Mouse (Mus musculus) urinary bladder, adult 2 months (tissue): ENCODE results near the gene Ddx5. TPM values are rescaled to one million over a fixed set of nuclear protein-coding genes. Genes with fewer than 3 reads are reported as not detected.
"Not testable (repeated sequence)": the region's sequence is repeated elsewhere in the genome, so short reads cannot be mapped to it uniquely, and the experiment has no call there.

Experiments used
- DNase-seq: peaks from one replicate; pipeline ENCODE4 v3.0.0; 2022; ENCODE audit warnings: low spot score
- polyA plus RNA-seq: library from polyadenylated mRNA; depleted of rRNA; stranded (reverse); fragments of >200 nt; gene quantifications from 2 replicates; pipeline ENCODE4 v1.2.3, GENCODE M21; 2012

Ddx5 gene
- polyA plus RNA-seq, 1 experiment: 672 TPM

GRCm38 (mm10) chr11:106789649-106790048 is 664 bp upstream of the Ddx5 start:
- no peak for DNase-seq

DNA sequence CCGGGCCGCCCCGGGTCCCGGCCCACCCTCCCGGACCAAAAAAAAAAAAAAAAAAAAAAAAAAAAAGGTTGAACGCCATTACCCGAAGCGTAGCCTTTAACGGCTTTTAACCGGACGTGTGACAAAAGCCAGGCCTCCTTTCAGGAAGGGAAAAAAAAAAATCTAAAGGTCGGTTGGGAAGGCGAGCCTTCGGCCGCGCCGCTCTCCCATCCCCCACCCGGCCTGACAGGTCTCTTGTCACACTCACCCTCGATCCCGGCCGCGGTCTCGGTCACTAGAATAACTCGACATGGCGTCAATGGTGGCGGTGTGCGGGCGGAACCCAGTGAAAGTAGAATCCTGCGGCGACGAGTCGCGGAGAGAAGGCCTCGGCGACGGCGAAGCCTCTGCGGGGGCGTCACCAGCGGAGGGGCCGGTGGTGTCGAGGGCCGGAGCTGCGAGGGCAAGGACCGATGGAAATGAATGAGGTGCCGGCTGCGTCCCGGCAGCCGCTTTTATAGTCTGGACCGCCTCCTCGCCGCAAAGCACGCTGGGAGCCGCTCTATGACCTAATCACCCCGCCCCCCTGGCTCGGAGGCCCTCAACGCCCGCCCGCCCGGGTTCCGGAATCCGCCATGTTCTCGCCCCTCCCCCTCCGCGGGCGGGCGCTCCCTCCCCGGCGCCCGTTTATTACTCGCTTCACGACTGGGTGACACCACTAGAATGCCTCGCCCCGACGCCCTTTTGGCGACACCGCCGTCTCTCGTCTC is 785 bp downstream of the Ddx5 start:
- peak; percentile 100 for DNase-seq

DNA sequence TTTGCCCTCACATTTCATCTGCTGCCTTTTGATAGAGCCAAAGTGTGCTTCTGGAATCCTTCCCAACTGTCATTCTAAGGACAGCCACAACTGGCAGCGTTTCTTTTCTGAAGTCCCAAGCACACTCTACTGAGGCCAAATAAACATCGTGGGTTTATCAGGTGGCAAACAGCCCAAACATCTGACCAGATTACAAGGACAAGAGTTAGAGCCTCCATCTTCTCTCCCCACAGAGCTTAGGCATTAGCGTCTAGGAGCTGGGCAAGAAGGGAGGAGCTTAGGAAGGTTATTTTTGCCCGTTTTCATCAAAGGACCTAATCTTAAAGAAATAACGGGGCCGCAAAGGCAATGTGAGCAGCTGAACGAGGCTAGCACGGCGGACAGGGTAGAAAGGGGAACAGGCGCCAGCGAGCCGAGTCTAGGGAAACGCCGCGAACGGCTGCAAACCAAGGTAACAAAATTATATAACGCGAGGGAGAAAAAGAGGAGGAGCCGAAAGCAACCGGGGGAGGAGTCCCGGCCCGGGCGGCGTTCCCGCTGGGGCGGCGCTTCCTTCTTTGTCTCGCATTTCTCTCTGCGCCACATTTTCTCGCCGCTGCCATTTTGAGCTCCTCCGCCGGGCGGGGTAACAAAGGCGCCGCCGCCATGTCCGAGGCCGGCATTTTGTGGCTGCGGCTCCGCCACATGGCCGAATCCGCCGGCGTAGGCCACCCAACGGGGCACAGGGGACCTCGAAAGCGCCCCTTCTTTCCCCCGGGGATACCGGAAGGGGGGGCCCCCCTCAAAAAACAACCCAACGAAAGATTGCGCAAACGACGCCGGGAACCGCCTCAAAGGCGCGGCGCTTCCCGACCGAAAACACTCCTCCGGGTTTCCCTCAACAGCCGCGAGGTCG is 1.6 kb downstream of the Ddx5 start:
- DNase-seq: peak; percentile 83

- no peak for DNase-seq
Observed at GRCm38 (mm10) chr11:106785043-106785442, 3.9 kb downstream of the Ddx5 start.

- no peak for DNase-seq
Observed at GRCm38 (mm10) chr11:106784476-106784875, 4.5 kb downstream of the Ddx5 start.

DNA sequence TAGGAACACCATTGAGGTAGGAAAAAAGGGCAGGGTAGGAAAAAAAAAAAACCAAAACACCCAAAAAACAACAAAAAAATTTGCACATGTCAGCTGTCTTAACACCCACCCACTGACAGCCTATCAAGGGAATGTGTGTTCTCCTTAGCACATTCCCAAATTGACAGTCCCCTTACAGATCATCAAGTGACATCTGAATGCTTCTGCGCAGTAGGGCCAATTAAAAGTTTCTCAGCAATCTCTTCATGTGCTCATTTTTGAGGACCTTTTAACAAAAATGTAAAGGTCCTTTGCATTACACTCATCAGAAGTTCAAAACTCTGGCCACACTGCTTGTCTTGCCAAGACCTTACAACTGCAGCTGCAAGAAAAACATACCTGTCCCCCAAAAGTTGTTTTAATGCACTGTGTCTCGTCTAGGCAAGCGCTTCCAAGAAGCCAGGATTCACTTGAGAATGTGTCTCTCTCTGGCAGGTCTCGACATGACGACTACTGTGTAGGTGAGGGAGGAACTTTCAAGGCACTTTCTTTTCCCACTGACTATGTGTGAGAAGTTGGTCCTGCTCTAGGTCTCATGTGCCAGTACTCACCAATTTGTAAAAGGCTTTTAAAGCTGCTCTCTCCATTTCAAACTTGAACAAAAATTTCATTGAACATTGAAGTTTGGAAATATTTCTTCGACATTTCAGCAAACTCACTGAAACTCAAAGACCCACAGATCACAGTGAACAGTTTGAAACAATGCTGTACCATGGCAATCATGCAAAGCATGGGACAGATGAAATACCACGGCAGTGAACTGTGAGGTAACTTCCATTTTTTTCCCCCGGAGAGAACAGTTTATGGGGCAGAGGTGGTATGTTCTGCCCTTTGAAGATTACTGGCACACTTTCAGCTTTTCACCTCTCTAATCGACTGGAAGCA is 5.9 kb downstream of the Ddx5 start:
- no peak for DNase-seq

DNA sequence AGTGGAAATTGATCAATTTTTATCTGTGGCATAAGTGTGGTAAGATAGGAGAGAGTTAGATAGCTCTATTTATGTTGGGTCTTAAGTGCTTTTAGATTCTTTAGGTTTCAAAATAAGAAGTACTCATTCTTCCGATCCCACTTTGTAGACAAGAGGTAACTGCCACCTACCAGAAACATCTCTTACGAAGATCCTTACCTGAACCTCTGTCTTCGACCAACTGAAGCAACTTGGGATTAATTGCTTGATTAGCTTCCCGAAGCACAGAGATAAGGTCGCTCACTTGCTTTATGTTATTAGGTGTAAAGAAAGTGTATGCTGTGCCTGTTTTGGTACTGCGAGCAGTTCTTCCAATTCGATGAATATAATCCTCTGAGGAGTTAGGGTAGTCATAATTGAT is 6.7 kb downstream of the Ddx5 start:
- DNase-seq: not testable (repeated sequence)

DNA sequence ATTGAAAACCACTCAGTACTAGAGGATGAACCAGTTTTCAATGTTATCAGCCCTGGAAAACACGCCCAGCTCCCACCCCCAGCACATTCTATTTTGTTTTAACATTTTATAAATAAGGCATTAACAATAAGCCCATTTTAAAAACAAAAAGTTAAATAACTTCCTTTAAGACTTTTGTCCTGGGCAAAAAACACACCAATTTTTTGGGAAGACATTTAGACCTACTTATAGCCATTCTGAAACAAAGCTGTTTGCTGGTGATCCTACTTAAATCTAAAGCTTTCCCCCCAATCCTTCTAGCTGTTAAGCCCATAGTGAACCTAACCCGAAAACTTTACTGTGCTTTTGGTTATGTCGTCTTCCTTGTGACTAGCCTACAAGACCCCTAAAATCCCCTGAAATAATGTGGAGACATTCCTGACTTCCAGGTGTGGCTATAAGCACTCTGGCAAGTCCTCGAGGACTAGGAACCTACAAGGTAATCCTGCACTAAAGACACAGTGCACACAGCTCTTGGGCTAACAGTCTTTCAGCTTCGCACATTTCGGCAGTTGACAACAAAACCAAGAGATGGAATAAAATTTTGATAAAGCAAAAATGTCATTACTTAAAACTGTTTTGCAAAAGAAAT is 8.3 kb downstream of the Ddx5 start:
- DNase-seq: no peak

DNA sequence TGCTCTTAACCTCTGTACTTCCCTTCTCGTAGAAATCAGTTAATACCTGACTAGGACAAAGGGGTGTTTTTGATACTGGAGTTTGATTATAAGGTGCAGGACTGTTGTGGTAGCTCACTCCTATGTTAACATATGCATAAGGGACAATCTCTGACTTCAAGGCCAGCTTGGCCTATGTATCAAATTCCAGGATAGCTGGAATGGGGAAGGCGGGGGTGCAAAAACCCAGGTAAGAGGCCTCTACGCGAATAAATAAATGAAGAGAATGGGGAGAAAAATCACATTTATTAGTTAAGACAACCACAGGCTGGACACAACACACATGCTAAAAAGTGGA is 8.9 kb downstream of the Ddx5 start:
- no peak for DNase-seq

DNA sequence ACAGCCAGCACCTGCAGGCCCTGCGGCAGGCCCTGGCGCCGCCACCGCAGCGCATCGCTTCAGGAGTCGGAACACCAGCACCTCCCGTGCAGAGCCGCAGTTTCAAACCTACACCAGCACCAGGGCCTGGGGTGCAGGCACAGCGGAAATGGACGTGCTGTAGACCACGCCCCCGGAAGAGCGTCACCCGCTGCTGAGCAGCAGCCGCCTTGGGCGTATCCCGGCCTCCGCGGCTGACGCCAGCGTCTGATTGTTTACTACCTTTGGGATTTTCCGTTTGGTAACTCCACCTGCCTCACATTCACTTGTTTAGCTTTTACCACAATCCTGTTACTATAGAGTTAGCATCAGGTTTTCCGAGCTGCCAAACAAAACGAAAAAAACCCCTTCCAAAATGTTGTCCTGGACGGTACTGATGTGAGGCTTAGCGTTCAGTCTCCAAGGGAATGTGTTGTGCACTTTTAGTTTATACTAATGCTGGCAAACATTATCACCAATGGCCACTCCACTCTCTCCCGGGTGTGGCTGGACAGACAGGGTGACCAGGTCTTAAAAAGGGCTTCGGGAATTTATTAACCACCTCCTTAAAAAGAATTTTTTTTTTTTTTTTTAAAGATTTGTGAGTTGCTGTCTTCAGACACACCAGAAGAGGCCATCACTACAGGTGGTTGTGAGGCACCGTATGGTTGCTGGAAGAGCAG is 9.4 kb downstream of the Ddx5 start, which contains the start of gene Polg2:
Gene Polg2 (minus strand): TSS at position 150 of the 701 bp plus-strand sequence.
- peak; percentile 89 for DNase-seq

GRCm38 (mm10) chr11:106778589-106779387 is 10.2 kb downstream of the Ddx5 start:
- no peak for DNase-seq

DNA sequence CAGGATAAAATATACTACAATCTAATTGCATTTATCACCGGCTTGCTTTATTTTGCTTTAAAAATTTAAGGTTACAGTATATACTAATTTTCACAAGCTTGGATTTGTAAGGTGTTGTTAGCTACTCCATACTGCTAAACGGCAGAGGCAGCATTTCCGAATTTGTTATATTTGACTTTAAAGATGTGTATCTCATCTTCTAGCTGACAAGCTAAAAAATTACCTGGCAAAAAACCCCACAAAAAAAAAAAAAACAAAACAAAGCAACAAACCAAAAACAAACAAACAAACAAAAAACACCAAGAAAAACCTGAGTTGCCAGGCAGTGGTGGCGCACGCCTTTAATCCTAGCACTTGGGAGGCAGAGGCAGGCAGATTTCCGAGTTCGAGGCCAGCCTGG is 10.9 kb downstream of the Ddx5 start:
- DNase-seq: no peak

GRCm38 (mm10) chr11:106777395-106777794 is 11.6 kb downstream of the Ddx5 start:
- no peak for DNase-seq

DNA sequence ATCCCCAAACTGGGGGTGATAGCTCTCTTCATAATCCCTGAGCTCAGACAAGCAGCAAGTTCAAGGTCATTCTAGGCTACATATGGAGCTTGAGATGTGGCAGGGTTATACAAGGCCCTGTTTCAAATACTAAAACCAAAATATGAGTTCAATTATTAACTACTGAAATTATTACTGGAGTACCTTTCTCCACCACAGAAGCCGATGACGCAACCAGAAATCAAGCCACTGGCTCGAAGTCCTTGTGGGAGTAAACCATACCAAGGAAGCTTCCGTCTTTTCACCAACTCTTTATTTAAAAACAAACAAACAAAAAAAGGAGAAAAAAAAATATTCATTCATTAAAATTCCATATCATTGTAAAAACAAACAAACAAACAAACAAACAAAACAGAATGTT is 12.0 kb downstream of the Ddx5 start:
- no peak for DNase-seq

- DNase-seq: no peak
Observed at GRCm38 (mm10) chr11:106773061-106773460, 15.9 kb downstream of the Ddx5 start.

GRCm38 (mm10) chr11:106770195-106770974 is 18.6 kb downstream of the Ddx5 start:
- no peak for DNase-seq

DNA sequence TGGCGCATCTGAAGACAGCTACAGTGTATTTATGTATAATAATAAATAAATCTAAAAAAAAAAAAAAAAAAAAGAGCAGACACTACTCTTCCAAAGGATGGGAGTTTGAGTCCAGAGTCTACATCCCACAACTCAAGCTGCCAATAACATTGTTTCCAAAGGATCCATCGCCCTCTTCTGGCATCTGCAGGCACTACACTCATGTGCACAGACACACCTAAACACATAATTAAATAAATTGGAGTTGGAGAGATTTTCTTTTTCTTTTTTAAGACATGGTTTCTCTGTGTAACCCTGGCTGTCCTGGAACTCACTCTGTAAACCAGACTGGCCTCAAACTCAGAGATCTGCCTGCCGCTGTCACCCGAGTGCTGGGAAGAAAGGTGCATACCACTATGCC is 21.5 kb downstream of the Ddx5 start:
- DNase-seq: peak; percentile 3

- DNase-seq: no peak
Observed at GRCm38 (mm10) chr11:106766611-106767162, 22.3 kb downstream of the Ddx5 start.

GRCm38 (mm10) chr11:106762800-106763185 is 26.2 kb downstream of the Ddx5 start:
- DNase-seq: no peak
